Mouse (Mus musculus): ENCODE results near the gene Tmem245.

Tmem245 gene

GRCm38 (mm10) chr4:56865003-56865511 is 82.2 kb downstream of the Tmem245 start, which contains the start of gene Ctnnal1:
TSS of gene Ctnnal1 (minus strand) at chr4:56865188.
- peak; percentile 75 to 84 for DNase-seq (ENCODE audit: low spot score in 2 of 2)

- DNase-seq (ENCODE audit: low spot score in 2 of 2), result peak in 1 of 2 experiments; percentile 45
These were observed 82.7 kb downstream of the Tmem245 start for GRCm38 (mm10) chr4:56864417-56865001.

GRCm38 (mm10) chr4:56864016-56864415 is 83.2 kb downstream of the Tmem245 start:
- DNase-seq (ENCODE audit: low spot score in 2 of 2), result no peak

- DNase-seq (ENCODE audit: low spot score in 2 of 2), result no peak
These were observed 85.7 kb downstream of the Tmem245 start for GRCm38 (mm10) chr4:56861551-56861950.

- no peak for DNase-seq (ENCODE audit: low spot score in 2 of 2)
These were observed 88.5 kb downstream of the Tmem245 start for GRCm38 (mm10) chr4:56858733-56859132.

GRCm38 (mm10) chr4:56856371-56856949 is 90.8 kb downstream of the Tmem245 start:
- no peak for DNase-seq (ENCODE audit: low spot score in 2 of 2)

GRCm38 (mm10) chr4:56855935-56856334 is 91.3 kb downstream of the Tmem245 start:
- no peak for DNase-seq (ENCODE audit: low spot score in 2 of 2)

GRCm38 (mm10) chr4:56850724-56851123 is 96.5 kb downstream of the Tmem245 start:
- DNase-seq (ENCODE audit: low spot score in 2 of 2), result no peak

GRCm38 (mm10) chr4:56848044-56848443 is 99.2 kb downstream of the Tmem245 start:
- DNase-seq (ENCODE audit: low spot score in 2 of 2), result no peak

- no peak for DNase-seq (ENCODE audit: low spot score in 2 of 2)
These were observed 99.8 kb downstream of the Tmem245 start for GRCm38 (mm10) chr4:56847400-56847799.

GRCm38 (mm10) chr4:56845896-56846533 is 101.2 kb downstream of the Tmem245 start:
- DNase-seq (ENCODE audit: low spot score in 2 of 2), result no peak

GRCm38 (mm10) chr4:56844911-56845310 is 102.3 kb downstream of the Tmem245 start:
- DNase-seq (ENCODE audit: low spot score in 2 of 2), result no peak

GRCm38 (mm10) chr4:56843963-56844362 is 103.3 kb downstream of the Tmem245 start:
- DNase-seq (ENCODE audit: low spot score in 2 of 2), result no peak

- DNase-seq (ENCODE audit: low spot score in 2 of 2), result no peak
These were observed 104.7 kb downstream of the Tmem245 start for GRCm38 (mm10) chr4:56842501-56842900.

- DNase-seq (ENCODE audit: low spot score in 2 of 2), result no peak
These were observed 106.9 kb downstream of the Tmem245 start for GRCm38 (mm10) chr4:56840297-56840696.

- DNase-seq (ENCODE audit: low spot score in 2 of 2), result no peak
These were observed 109.6 kb downstream of the Tmem245 start for GRCm38 (mm10) chr4:56837661-56838060.

- no peak for DNase-seq (ENCODE audit: low spot score in 2 of 2)
These were observed 115.2 kb downstream of the Tmem245 start for GRCm38 (mm10) chr4:56831998-56832397.

GRCm38 (mm10) chr4:56831013-56831609 is 116.1 kb downstream of the Tmem245 start:
- DNase-seq (ENCODE audit: low spot score in 2 of 2), result no peak

- DNase-seq (ENCODE audit: low spot score in 2 of 2), result no peak
These were observed 117.7 kb downstream of the Tmem245 start for GRCm38 (mm10) chr4:56829511-56829921.

GRCm38 (mm10) chr4:56828932-56829331 is 118.3 kb downstream of the Tmem245 start:
- no peak for DNase-seq (ENCODE audit: low spot score in 2 of 2)

- no peak for DNase-seq (ENCODE audit: low spot score in 2 of 2)
These were observed 123.0 kb downstream of the Tmem245 start for GRCm38 (mm10) chr4:56824231-56824630.

- no peak for DNase-seq (ENCODE audit: low spot score in 2 of 2)
These were observed 127.2 kb downstream of the Tmem245 start for GRCm38 (mm10) chr4:56820017-56820550.
